Mouse (Mus musculus): ENCODE measurements around the gene Slc9a8. TPM values are rescaled to one million over a fixed set of nuclear protein-coding genes. Genes with fewer than 3 reads are reported as not detected.

Gene Slc9a8
- polyA plus RNA-seq, 1 experiment: 3.4 TPM

DNA sequence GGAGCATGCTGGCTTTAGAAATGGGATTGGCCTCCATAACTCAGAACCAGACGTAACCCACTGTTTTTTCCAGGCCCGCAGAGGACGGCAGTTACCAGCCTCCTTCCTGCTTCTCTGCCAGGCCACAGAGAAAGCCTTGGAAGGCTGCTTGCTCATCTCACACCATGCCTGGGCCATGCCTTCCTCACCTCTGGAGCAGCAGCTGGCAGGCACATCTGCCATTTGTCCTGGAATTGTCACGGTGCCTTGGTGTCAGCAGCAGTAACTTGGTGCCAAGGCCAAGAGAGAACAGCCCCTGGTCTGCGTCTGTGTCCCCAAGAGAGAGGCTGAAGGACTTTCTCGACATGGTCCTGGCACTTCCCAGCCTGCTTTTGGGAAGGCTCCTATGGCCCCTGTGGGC lies 52.7 kb downstream of the Slc9a8 start:
- H3K9me3 ChIP-seq: no peaks in the 10 kb centered on the region
- peaks cover 95% of the 10 kb centered on the region for H3K36me3 ChIP-seq (replicated peaks; ENCODE audit: low read length)
- TF ChIP-seq GATA1 (IDR thresholded peaks at IDR 0.05; ENCODE audit: borderline replicate concordance, low read length): no peak
- TF ChIP-seq FLI1 (IDR thresholded peaks at IDR 0.05; ENCODE audit: low read length): no peak
- peaks cover 20% of the 10 kb centered on the region for H3K4me1 ChIP-seq
- H3K4me3 ChIP-seq (replicated peaks): no peak overlapping the region
- H3K27me3 ChIP-seq (replicated peaks): no peaks in the 10 kb centered on the region

DNA sequence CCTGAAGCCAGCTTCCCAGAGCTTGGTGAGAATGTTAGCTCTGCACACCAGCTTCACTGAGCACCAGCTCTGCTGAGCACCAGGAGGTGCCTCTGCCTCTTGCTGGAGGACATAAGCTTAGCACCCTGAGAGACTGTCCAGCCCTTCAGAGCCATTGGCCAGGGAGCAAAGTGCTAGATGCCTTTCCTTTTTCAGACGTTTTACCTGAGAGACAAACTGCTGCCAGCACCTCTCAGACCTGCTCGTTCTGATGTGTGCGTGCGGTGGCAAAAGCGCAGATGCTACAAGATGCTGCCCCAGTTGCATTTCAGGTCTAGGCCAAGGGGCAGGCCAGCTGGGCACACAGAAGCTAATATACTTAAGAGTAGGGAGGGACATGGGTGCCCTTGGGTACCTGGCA lies 54.1 kb downstream of the Slc9a8 start:
- no peaks in the 10 kb centered on the region for H3K27me3 ChIP-seq (replicated peaks)
- peaks cover 95% of the 10 kb centered on the region for H3K36me3 ChIP-seq (replicated peaks; ENCODE audit: low read length)
- peaks cover 20% of the 10 kb centered on the region for H3K4me1 ChIP-seq
- no peaks in the 10 kb centered on the region for H3K9me3 ChIP-seq
- no peak for TF ChIP-seq FLI1 (IDR thresholded peaks at IDR 0.05; ENCODE audit: low read length)
- no peak for TF ChIP-seq GATA1 (IDR thresholded peaks at IDR 0.05; ENCODE audit: borderline replicate concordance, low read length)
- H3K4me3 ChIP-seq (replicated peaks): no peak overlapping the region

DNA sequence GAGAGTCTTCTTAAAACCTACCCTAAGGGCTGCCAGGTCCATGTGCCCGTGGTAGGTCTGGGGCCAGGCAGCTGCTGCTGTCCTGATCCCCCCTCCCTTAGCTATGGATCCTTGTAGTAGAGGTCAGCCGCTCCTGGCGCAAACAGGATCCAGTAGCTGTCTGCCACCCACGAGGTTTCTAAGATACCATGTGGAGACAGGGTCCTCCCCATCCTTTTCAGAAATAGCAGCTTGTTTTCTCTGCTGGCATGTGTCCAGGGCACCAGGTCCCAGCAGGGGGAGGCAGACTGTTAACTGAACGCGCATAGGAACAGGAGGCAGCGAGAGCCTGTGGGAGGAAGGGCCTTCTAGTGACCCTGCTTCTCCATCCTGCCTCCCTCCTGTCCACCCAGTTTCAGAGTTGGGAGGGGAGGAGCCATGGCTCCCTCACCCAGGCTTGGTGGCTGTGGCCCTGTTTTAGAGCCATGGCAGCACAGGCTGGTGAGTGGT lies 54.7 kb downstream of the Slc9a8 start:
- no peaks in the 10 kb centered on the region for H3K27me3 ChIP-seq (replicated peaks)
- TF ChIP-seq FLI1 (IDR thresholded peaks at IDR 0.05; ENCODE audit: low read length) (no peak), GATA1 (IDR thresholded peaks at IDR 0.05; ENCODE audit: borderline replicate concordance, low read length) (no peak)
- no peaks in the 10 kb centered on the region for H3K9me3 ChIP-seq
- peaks cover 94% of the 10 kb centered on the region for H3K36me3 ChIP-seq (replicated peaks; ENCODE audit: low read length)
- peaks cover 20% of the 10 kb centered on the region for H3K4me1 ChIP-seq
- H3K4me3 ChIP-seq (replicated peaks): no peak overlapping the region

DNA sequence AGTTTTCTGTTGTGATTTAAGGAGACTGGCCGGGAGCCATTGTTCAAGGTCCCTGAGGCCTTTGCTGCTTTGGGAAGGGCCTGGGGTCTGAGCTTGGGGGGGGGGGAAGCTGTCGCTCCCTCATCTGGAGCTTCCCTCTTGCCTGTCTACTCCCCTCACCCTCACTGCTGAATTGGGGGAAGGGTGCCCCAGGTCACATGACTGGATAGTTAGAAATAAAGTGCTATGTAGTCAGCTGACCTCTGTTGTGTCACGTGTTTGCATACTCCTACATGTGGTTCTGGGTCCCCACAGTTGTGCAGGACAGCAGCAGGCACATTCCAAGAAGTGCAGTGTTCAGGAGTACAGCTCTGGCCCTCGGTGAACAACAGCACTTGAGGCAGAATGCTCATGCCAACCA lies 55.2 kb downstream of the Slc9a8 start:
- no peaks in the 10 kb centered on the region for H3K9me3 ChIP-seq
- no peaks in the 10 kb centered on the region for H3K27me3 ChIP-seq (replicated peaks)
- peaks cover 89% of the 10 kb centered on the region for H3K36me3 ChIP-seq (replicated peaks; ENCODE audit: low read length)
- no peak overlapping the region for H3K4me3 ChIP-seq (replicated peaks)
- TF ChIP-seq FLI1 (IDR thresholded peaks at IDR 0.05; ENCODE audit: low read length) (no peak), GATA1 (IDR thresholded peaks at IDR 0.05; ENCODE audit: borderline replicate concordance, low read length) (no peak)
- H3K4me1 ChIP-seq: peaks cover 20% of the 10 kb centered on the region

DNA sequence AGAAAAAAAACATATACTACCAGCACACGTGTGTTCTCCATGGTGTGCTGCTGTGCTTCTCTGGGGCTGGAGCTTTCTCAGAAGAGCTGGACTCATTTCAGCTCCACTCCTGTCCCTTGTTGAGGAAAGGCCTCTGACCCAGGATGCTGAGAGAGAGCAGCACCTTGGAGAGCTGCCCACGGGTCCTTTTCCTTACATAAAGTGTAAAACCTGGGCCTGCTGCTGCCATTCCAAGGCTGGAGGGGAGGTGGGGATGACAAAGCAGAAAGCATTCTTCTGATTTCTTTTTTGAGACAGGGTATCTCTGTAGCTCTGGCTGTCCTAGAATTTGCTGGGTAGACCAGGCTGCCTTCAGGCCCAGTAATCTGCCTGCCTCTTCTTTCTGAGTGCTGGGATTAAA lies 56.6 kb downstream of the Slc9a8 start:
- Histone ChIP-seq H3K36me3 (replicated peaks; ENCODE audit: low read length) (peaks cover 88% of the 10 kb centered on the region), H3K4me3 (replicated peaks) (no peak overlapping the region), H3K27me3 (replicated peaks) (no peaks in the 10 kb centered on the region), H3K4me1 (peaks cover 26% of the 10 kb centered on the region), H3K9me3 (no peaks in the 10 kb centered on the region)
- TF ChIP-seq GATA1 (IDR thresholded peaks at IDR 0.05; ENCODE audit: borderline replicate concordance, low read length): no peak
- TF ChIP-seq FLI1 (IDR thresholded peaks at IDR 0.05; ENCODE audit: low read length): no peak

DNA sequence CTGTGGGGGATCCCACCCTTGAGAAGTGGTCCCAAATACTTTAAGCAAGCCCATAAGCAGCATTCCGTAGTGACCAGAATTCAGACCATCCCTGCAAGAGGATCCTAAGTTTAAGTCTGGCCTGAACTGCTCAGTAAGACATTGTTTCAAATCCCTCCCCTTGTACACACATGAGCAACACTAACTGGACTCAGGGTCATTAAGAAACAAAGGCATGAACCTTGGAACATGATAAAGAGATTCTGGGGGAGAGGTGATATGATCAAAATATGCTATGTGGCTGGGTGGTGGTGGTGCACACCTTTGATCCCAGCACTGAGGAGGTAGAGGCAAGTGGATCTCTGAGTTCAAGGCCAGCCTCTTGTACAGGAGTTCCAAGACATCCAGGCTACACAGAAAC lies 58.0 kb downstream of the Slc9a8 start:
- Histone ChIP-seq H3K27me3 (replicated peaks) (no peaks in the 10 kb centered on the region), H3K9me3 (no peaks in the 10 kb centered on the region), H3K4me1 (peaks cover 38% of the 10 kb centered on the region), H3K4me3 (replicated peaks) (no peak overlapping the region), H3K36me3 (replicated peaks; ENCODE audit: low read length) (peaks cover 88% of the 10 kb centered on the region)
- no peak for TF ChIP-seq GATA1 (IDR thresholded peaks at IDR 0.05; ENCODE audit: borderline replicate concordance, low read length)
- TF ChIP-seq FLI1 (IDR thresholded peaks at IDR 0.05; ENCODE audit: low read length): no peak

DNA sequence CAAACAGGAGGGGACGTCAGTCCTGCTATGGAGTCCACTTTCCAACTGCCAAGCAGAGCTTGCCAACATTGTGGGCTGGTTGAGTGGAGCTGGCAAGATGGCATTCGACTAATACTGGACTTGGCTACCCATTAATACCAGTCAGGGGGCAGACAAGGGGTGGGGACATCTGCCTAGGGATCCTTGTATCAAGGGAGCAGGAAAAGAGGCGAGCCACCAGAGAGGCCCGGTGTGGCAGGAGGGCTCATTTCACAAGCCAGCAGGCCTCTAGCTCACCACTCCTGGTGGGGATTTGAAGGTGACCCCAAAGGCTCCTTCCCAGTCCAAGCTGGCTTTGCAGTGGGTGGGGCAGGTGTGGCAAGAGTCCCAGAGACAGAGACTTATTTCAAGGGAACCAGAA lies 61.2 kb downstream of the Slc9a8 start:
- Histone ChIP-seq H3K36me3 (replicated peaks; ENCODE audit: low read length) (peaks cover 89% of the 10 kb centered on the region), H3K27me3 (replicated peaks) (no peaks in the 10 kb centered on the region), H3K9me3 (no peaks in the 10 kb centered on the region), H3K4me3 (replicated peaks) (no peak overlapping the region), H3K4me1 (peaks cover 43% of the 10 kb centered on the region)
- TF ChIP-seq GATA1 (IDR thresholded peaks at IDR 0.05; ENCODE audit: borderline replicate concordance, low read length) (no peak), FLI1 (IDR thresholded peaks at IDR 0.05; ENCODE audit: low read length) (no peak)

DNA sequence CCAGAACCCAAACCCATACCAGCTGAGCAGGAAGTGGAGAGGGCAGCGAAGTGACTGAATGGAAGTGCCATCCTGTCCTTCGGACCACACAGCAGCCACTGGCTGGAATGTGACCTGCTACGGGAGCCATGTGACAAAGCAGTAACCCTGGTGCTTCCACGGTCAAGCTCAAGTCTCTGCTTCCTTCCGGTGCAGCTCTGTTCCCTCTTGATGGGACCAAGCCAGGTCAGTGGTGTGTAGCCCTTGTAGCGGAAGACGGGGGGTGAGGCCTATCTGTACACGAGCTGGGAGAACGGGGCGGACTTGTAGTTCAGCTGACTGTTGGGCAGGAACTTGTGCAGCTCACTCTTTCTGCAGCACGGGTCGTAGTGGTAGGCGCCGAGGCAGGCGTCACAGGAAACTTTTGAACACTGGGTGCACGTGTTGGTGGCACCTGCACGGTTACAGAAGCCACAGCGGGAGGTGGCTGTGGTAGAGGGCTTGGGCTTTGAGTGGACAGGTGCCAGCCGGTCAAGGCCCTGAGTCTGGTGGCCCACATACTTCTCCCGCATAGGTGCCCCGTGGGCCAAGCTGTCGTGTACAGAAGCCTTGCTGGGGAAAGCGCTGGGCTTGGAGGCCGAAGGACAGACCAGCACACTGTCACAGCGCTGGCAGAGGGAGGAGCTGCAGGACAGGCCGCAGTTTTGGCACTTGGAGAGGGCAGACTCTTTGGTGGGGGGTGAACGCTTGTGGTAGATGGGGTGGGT lies 61.7 kb downstream of the Slc9a8 start:
- TF ChIP-seq GATA1 (IDR thresholded peaks at IDR 0.05; ENCODE audit: borderline replicate concordance, low read length): no peak
- Histone ChIP-seq H3K36me3 (replicated peaks; ENCODE audit: low read length) (peaks cover 87% of the 10 kb centered on the region), H3K4me3 (replicated peaks) (peak overlapping the region; percentile 14), H3K4me1 (peaks cover 49% of the 10 kb centered on the region), H3K9me3 (no peaks in the 10 kb centered on the region), H3K27me3 (replicated peaks) (no peaks in the 10 kb centered on the region)

DNA sequence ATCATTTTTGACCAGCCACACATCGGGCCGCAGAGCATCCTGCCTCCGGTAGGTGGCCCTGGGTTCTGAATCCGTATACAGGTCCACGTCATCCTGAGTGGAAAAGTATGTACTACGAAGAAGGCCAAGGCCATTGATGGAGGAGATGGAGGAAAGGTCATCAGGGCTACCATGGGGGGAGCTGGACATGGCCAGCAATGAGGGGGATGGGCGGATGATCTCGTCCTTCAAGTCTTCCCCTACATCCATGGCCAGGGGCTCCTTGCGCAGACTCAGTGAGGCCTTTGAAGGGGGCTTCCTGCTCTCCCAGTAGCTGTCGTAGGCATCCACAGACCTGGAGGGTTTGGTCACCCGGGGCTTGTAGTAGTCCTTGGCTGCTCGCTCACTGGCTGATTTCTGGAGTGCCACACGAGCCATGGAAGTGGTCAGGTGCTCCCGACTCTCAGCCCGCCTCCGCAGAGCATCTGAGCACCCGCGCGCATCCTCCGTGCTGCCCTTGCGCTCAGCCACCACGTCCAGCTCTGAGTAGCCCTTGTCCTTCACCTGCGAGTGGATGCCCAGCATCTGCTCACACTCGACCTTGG lies 62.4 kb downstream of the Slc9a8 start:
- H3K36me3 ChIP-seq (replicated peaks; ENCODE audit: low read length): peaks cover 87% of the 10 kb centered on the region
- H3K4me3 ChIP-seq (replicated peaks): no peak overlapping the region
- H3K9me3 ChIP-seq: no peaks in the 10 kb centered on the region
- TF ChIP-seq GATA1 (IDR thresholded peaks at IDR 0.05; ENCODE audit: borderline replicate concordance, low read length) (no peak), FLI1 (IDR thresholded peaks at IDR 0.05; ENCODE audit: low read length) (no peak)
- peaks cover 53% of the 10 kb centered on the region for H3K4me1 ChIP-seq
- no peaks in the 10 kb centered on the region for H3K27me3 ChIP-seq (replicated peaks)

DNA sequence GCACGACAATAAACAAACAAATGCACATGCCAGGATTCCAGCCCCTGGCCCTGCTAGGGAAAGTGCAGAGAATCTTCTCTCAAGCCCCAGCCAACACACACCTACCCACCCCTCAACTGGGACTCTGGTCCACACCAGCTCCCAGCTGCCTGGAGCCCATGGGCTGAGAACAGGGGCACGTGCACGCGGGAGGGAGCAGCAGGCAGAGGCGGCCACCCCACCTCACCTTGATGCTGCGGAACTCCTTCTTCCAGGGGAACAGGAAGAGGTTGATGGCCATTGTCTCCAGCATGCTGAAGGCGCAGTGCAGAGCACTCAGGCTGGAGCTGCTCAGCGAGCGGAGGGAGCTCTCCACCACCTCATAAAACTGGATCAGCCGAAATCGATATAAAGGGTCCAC lies 63.4 kb downstream of the Slc9a8 start:
- peaks cover 53% of the 10 kb centered on the region for H3K4me1 ChIP-seq
- H3K4me3 ChIP-seq (replicated peaks): no peak overlapping the region
- TF ChIP-seq GATA1 (IDR thresholded peaks at IDR 0.05; ENCODE audit: borderline replicate concordance, low read length) (no peak), FLI1 (IDR thresholded peaks at IDR 0.05; ENCODE audit: low read length) (no peak)
- H3K36me3 ChIP-seq (replicated peaks; ENCODE audit: low read length): peaks cover 80% of the 10 kb centered on the region
- H3K27me3 ChIP-seq (replicated peaks): no peaks in the 10 kb centered on the region
- H3K9me3 ChIP-seq: no peaks in the 10 kb centered on the region

Data from megakaryocyte, embryonic 14.5 days (primary cell).